Mouse (Mus musculus): ENCODE measurements around the gene Cpeb4.

Gene Cpeb4

DNA sequence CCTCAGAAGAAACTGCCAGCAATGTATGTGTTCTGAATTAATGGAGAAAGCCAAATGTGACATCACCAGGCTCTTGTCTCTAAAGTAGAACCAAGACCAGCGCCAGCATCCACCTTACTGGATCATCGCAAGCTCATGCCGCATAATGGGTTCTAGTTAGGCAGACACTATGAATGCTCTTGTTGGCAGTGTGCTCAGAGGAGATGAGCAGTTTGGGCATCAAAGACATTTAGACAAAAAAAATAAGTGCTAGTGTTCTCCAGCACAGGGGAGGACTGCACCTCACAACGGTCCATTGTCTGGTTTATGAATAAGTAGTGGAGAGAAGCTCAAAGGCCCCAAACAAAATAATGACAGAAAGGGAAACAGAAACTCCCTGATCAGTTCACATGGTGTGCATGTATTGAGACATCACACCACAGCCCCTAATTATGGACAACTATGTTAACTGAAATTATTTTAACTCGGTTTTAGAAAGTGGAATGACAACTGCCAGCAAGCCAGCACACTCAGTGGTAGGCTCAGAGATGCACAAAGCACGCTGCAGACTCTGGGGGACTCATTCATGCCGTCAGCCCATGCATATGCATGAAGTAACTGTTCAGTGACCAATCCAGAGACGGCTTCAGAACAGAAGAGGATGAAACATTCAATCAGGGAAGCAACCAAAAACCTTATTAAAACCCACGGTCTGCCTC is 25.1 kb upstream of the Cpeb4 start:
- no peak for DNase-seq (ENCODE audit: low read depth, low spot score)

GRCm38 (mm10) chr11:31847469-31847805 is 24.6 kb upstream of the Cpeb4 start:
- DNase-seq (ENCODE audit: low read depth, low spot score), result no peak

GRCm38 (mm10) chr11:31848725-31849124 is 23.3 kb upstream of the Cpeb4 start:
- DNase-seq (ENCODE audit: low read depth, low spot score), result no peak

DNA sequence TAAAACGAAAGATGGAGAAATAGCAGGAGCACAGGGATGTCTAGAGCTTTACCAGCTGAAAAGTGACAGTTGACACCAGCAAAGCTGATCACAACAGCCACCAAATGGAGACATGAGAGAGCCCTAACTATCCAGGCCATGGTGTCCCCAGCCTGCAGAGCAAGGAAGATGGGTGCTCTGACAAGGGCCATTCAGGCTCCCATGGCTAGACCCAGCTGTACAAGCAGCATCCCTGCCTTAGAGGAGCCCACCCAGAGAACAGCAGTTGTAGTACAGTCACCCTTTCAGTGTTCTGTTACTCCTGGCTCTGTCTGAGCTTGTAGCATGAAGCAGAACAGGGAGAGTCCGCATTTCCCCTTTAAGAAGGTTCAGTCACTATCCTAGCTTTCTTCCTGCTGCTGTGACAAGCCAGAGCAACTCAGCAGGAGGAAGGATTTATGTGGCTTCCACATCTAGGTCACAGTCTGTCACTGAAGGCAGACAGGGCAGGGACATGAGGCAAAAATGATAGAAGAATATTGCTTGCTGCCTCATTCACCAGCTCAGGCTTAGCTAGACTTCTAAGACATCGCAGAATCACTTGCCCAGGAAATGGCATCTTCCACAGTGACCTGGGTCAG is 21.7 kb upstream of the Cpeb4 start:
- no peak for DNase-seq (ENCODE audit: low read depth, low spot score)

DNA sequence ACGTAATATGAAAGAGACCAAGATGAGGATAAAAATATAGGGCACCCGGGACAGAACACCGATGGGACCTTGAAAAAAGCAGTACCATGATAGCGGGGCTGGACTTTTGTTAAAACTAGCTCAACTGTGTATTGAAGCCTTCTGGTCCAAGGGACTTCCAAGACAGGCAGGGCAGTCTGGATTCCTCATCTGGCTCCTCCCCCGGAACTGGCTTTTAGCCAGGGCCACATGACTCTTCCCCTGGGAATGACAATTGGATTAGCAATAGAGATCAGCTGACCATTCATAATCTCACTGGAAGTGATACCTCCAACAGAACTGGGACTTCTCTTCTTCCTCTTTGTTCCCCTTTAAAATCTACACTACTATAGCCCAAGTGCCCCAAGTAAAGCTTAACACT is 21.0 kb upstream of the Cpeb4 start:
- no peak for DNase-seq (ENCODE audit: low read depth, low spot score)

DNA sequence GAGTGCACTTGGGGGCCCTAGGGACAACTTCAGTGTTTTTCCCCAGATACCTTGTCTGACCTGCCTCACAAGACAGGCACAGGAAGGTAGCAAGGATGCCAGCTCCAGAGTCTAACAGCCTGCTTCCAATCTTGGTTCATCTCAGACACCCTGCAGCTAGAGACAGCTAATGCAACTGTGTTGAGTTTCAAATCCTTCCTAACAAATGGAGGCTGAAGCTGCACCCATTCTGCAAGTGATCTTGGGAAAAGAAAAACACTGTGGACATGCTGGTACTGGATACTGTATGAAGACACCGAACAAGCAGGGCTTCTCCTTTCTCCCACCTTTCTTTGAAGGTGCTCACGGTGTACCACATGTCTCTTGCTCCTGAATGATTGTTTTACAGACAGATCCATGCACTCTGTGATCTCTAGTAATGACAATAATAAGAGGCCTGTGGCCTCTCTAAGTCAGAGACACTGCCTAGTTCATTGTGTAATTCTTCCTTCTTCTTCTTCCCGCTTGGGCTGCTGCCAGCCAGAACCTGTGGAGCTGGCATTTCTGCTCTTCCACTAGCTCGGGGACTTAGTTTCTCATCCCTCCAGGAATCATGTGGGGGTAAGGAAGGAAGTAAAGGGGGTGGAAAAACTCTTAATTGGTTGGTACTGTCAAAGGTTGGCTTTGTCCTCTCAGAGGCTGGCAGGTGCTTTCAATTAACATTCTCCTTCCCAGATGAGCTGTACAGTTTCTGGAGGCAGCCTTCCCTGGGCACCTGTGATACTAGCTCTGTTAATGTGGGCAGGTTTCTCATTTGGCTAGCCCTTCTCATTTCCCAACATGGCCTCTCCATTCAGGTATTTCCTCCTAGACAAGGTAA is 20.1 kb upstream of the Cpeb4 start:
- no peak for DNase-seq (ENCODE audit: low read depth, low spot score)

DNA sequence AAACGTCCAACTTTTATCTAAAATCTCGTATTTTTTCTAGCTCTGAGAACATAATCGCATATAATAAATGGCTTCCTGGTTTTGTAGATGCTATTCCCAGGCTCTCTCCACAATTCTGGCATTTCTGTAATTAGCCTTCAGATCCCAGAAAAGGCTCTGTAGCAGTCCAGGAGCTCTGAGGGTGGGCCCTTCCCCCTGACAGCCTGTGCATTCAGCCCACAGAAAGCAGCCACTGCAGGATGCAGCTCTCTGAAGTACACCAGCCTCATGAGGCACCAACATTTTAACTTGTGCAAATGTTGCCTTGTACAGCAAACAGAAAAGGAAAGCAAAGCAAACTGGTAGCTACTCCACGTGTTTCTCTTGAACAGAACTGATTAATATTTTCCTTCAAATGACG is 17.1 kb upstream of the Cpeb4 start:
- DNase-seq (ENCODE audit: low read depth, low spot score), result no peak

- DNase-seq (ENCODE audit: low read depth, low spot score), result no peak
Observed at GRCm38 (mm10) chr11:31857479-31857878, 14.5 kb upstream of the Cpeb4 start.

DNA sequence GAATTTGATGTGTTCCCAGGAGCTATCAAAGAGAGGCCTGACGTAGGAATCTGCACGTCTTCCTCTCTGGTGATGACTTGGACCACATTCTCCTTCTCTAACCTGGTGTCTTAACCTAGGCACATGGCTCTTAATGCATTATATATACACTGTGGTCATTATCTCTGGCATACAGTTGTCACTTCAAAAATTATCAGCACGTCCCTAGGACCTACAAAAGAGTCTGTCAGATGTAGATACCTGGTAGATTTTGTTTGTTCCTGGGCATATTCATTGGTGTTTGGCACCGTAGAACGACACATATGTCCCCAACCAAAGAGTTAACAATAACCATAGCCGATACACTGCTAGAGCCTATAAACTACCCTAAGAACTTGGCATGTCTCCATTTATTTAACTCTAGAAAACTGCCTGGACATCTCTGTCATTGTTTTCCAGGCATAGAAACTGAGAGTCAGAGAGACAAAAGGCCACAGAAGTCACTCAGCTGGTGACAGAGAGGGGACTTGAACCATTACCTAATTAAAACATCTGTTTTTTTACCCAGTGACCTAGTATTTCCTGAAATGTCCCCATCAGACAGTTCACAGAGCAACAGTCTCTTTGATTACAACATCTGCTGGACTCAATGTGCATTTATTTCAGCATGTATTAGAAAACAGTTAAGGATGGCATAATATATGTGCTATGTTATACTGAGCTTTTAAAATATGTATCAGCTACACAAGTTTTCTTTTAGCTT is 10.7 kb upstream of the Cpeb4 start:
- DNase-seq (ENCODE audit: low read depth, low spot score), result peak; percentile 77

DNA sequence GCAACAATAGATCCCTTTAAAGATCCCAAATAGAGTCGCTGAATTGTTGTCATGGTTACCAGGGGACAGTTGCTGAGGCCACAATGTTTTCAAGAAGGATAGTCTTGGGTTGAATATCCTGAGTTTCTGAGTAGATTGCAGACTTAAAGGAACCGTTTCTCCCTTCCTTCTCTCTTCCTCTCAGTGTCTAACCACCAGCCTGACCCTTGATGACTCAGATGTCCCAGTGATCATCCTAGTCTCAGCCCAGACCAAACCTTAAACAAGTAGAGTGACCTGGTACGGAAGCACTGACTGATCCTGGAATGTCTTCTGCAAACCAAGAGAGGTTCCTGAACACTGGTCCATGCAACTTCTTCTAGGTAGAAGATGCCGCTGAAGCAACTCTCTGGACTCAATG is 4.0 kb upstream of the Cpeb4 start:
- no peak for DNase-seq (ENCODE audit: low read depth, low spot score)

- DNase-seq (ENCODE audit: low read depth, low spot score), result peak; percentile 99
Observed at GRCm38 (mm10) chr11:31870285-31871010, 1.6 kb upstream of the Cpeb4 start.

DNA sequence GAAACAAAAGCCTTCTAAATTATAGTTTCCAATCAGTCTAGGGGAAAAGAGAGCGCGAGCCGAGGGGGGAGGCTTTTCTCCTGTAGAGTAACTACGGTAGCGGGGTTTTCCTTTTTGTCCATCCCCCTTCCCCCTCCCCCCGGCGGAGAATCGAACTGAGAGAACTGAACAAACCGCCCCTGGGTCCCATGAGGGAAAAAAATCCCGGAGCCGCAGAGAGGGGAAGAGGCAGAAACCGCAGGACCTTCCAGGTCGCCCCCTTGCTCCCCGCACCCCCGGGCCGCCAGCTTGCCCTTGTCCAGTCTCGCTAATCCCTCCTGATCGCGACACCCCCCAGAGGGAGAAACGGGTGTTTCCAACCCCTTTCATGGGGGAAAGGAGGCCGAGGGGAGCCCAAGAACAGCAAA is 873 bp upstream of the Cpeb4 start:
- DNase-seq (ENCODE audit: low read depth, low spot score), result no peak

DNA sequence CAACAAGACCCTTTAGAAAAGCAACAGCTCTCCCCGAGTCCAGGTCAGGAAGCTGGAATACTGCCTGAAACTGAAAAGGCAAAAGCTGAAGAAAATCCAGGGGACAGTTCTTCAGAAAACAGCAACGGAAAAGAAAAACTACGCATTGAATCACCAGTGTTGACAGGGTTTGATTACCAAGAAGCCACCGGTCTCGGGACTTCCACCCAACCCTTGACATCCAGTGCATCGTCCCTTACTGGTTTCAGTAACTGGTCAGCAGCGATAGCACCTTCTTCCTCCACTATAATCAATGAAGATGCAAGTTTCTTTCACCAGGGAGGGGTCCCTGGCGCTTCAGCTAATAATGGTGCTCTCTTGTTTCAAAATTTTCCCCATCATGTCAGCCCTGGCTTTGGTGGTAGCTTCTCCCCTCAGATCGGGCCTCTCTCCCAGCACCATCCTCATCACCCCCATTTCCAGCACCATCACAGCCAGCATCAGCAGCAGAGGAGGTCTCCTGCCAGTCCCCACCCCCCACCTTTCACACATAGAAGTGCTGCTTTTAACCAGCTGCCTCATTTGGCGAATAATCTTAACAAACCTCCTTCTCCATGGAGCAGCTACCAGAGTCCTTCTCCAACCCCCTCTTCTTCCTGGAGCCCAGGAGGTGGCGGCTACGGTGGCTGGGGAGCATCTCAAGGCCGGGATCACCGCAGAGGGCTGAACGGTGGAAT is 693 bp downstream of the Cpeb4 start:
- no peak for DNase-seq (ENCODE audit: low read depth, low spot score)

- no peak for DNase-seq (ENCODE audit: low read depth, low spot score)
Observed at GRCm38 (mm10) chr11:31874071-31874470, 2.1 kb downstream of the Cpeb4 start.

DNA sequence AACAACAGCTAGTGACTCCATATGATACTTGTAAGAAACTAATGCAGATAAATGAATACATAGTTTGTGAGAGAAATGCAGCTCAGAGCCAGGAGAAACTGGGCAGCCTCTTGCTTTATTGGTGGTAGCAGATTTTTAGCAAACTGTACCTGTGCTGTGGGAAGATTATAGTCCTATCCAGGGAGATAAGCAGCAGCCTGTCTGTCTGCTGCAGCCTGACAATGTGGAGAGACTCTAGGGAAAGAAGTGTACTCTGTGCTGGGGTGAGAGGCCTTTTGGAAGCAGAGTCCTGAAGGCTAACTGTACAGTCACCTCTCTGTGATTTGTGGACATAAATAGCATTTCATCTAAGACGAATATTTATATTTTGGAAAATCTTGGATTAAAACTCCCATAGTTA is 11.7 kb downstream of the Cpeb4 start:
- DNase-seq (ENCODE audit: low read depth, low spot score), result no peak

- no peak for DNase-seq (ENCODE audit: low read depth, low spot score)
Observed at GRCm38 (mm10) chr11:31885765-31886164, 13.8 kb downstream of the Cpeb4 start.

DNA sequence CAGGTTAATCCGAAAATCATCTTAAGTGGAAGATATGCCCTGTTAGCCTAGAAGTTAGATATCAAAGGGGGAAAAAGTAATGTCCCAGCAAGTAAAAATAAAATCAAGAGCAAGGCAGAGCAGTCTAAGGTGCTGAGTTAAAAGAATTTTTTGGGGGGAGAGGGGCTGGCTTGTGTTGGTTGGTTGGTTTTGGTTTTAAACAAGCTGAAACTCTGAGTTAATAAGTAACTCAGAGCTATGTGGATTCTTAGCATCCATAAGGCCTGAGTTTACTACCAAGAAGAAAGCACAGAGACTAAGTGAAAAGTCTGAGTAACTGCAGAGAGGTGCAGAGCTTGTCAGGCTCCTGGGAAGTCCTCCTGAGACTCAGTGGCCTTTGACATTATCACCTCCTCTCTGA is 16.2 kb downstream of the Cpeb4 start:
- no peak for DNase-seq (ENCODE audit: low read depth, low spot score)

GRCm38 (mm10) chr11:31892152-31892551 is 20.1 kb downstream of the Cpeb4 start:
- no peak for DNase-seq (ENCODE audit: low read depth, low spot score)

- DNase-seq (ENCODE audit: low read depth, low spot score), result no peak
Observed at GRCm38 (mm10) chr11:31893639-31894038, 21.6 kb downstream of the Cpeb4 start.

DNA sequence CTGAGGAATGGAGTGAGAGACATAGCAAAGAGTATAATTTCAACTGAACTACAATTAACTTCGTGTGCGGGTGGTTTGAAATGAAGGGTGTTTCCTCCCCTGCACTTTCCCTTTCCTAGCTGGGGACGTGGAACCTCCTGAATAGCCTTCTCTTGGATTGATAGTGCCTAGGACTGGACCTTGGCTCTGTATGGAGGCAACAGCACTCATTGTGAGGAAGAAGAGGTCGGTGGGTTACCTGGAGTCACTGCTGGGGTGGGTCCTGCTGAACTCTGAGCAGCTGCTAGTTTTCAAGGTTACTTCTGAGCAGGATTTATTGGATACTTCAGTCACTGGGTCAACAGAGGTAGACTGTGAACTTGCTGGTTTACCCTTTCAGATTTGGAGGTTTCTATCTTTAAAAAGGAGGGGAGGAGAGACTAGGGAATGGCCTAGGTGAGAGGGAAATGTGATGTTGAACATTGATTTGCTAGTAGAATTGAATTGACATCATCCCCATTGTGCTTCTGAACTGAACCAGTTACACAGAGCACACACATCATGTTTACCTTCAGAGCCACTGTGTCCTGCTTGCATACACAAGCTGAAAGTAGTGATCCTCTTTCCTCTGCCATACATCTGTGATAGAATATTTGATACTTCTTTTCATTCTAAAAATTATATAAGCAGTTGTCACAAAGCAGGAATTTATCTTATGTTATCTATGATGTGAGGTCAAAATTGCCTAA is 24.2 kb downstream of the Cpeb4 start:
- DNase-seq (ENCODE audit: low read depth, low spot score), result no peak

Measured in c-Kit-negative CD71-positive TER-119-positive erythroid progenitor cells, embryonic 14.5 days (primary cell).